Mouse (Mus musculus) retina, adult 2 months (tissue): ENCODE measurements around the gene Tlr2.
"Not testable (repeated sequence)": the region's sequence is repeated elsewhere in the genome, so short reads cannot be mapped to it uniquely, and the experiment has no call there.

ENCODE experiments used
- DNase-seq: peaks from one replicate; pipeline ENCODE4 v3.0.0-alpha.2; 2012; ENCODE audit warnings: low read depth, low spot score

Gene Tlr2

GRCm38 (mm10) chr3:83841095-83841850 lies at the start of gene Tlr2:
Gene Tlr2, minus strand, starts transcription at chr3:83841767.
- no peak for DNase-seq

- no peak for DNase-seq
These were observed 43.6 kb upstream of the Tlr2 start for GRCm38 (mm10) chr3:83885163-83885562.

GRCm38 (mm10) chr3:83879261-83880050 lies 37.9 kb upstream of the Tlr2 start:
- not testable (repeated sequence) for DNase-seq

DNA sequence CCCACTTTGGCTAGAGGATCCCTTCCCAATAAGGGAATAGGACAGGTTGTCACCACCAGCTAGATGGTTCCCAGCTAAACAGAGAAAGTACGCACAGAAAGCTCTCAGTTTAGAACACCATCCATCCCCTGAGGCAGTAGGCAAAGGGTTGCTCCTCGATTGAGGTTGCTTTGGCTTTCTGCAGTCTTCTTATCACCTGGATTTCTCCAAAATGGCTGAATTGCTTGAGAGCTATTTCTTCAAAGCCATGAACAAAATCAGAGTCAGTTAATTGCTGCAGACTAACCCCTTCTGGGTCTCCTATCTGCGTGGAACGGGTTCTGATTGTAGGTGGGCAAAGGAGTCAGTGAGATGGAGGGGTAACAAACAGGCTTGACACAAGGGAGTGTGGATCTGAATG lies 37.2 kb upstream of the Tlr2 start:
- DNase-seq, result no peak

- no peak for DNase-seq
These were observed 34.7 kb upstream of the Tlr2 start for GRCm38 (mm10) chr3:83876299-83876698.

DNA sequence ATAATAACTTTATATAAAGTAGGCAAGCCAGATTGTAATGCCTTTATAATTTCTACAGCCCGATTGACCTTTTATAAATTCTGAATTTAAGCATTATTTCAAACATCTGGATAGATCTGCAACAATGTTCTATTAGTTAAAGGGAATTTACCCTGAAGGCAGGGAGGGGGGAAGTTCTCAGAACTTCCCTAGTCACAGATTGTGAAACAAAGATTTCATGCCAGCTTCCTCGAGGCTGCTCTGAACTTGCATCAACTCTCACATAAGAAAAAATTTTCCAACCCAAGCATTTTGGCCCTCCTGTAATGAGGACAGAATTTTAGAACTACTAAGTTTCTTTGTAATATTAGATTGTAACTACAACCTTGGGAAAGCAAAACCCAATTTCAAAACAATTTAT lies 33.5 kb upstream of the Tlr2 start:
- DNase-seq, result not testable (repeated sequence)

GRCm38 (mm10) chr3:83872853-83873252 lies 31.3 kb upstream of the Tlr2 start:
- not testable (repeated sequence) for DNase-seq

DNA sequence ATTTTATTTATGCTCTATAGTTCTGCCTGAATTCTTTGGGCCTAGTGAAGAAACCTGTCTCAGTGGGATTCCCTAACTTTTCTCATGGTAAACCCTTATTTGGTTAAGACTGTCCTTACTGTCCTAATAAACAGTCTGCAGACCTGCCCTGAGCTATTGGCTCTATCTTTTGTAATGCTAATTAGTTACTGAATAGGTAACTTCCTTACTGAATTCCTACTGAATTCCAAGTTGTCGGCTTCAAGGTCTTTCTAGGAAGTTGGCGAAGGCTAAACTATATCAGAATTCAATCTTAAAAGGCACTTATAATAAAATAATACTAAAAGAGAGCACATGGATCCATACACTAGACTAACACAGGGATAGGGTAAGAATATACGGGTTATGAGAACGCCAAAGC lies 30.4 kb upstream of the Tlr2 start:
- not testable (repeated sequence) for DNase-seq

DNA sequence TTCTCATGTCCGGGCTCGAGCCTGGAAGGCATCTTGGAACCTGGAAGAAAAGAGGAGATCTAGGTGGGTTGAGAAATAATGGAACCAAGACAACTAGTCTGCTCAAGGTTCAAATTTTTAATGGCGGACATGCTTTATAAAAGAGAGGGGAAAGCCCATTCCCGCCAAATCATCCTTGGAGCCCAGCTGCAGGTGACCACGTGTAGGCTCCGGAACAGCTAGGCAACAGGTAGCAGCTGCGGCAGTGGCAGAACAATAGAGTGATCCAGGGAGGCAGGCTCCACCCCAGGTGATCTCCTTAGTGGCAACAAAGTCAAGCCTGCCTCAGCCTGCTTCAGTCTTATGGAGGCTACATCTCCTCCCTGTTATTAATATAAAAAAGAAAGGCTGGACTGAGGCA lies 30.0 kb upstream of the Tlr2 start:
- DNase-seq, result not testable (repeated sequence)

DNA sequence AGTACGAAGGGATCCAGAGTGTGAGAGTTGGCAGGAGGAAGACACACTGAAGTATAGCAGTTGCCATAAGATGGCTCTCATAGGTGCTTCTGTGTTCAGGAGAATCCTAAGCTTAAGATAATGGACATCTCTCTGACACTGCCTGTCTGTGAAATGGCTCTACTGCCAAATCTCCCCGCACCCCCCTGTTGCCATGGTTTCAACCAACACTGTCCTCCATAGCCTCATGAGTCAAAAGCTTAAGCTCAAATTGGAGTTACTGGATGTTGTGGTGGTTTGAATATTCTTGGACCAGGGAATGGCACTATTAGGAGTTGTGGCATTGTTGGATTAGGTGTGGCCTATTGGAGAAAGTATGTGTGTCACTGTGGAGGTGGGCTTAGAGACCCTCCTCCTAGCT lies 28.2 kb upstream of the Tlr2 start:
- no peak for DNase-seq

GRCm38 (mm10) chr3:83867026-83867425 lies 25.5 kb upstream of the Tlr2 start:
- DNase-seq, result not testable (repeated sequence)

GRCm38 (mm10) chr3:83865216-83865615 lies 23.6 kb upstream of the Tlr2 start:
- no peak for DNase-seq

- no peak for DNase-seq
These were observed 22.5 kb upstream of the Tlr2 start for GRCm38 (mm10) chr3:83864064-83864548.

DNA sequence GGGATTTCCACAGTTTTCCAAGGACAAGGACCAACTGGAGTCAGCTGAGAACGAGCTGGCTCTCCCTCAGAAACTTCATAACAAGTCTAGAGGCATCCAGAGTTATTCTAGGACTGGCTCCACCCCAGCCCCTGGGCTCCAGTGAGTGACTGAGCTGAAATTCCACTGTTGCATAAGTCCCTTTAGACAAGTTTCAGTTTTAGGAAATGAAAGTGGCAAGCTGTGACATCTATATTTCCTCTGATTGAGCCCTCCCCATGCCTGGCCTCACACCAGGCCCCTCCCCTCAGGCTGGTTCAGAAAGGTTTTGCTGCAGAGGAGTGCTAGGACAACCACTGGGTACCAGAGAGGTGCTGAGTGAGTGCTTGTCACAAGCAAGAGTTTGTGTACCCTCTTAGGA lies 21.4 kb upstream of the Tlr2 start:
- DNase-seq, result no peak

- no peak for DNase-seq
These were observed 18.0 kb upstream of the Tlr2 start for GRCm38 (mm10) chr3:83859595-83859994.

DNA sequence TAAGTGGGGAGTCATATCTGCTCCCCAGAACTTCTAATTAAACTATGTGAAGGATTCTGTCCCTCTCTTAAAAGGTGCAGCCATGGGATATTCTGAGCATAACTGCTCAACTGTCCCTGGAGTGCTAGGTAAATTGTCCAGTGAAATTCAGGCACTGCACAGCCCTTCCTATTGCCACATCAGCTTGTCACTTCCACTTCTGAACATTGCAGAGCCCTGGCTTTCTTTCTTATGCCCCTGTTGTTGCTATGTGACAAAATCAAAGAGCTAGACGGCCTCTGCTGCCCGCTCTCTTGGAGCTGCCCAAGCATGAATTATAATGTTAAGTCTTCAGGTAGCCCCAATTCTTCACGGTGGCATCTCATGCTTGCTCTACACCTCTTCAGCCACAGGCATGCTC lies 17.5 kb upstream of the Tlr2 start:
- no peak for DNase-seq

DNA sequence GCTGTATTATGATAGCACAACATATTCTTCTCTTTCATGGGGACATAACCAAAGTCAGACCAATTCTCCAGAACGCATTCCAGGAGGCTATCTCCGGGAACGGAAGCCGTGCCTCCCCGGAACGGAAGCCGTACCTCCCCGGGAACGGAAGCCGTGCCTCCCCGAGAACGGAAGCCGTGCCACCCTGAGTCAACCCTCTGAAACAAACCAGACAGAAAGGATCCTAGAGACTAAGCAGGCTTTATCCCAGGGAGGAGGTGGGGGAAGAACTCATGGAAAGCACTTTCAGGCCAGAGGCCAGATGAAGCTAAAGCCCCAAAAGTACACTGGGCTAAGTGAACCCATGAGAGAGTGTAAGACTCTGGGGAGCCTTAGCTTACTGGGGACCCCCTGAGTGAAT lies 16.1 kb upstream of the Tlr2 start:
- no peak for DNase-seq

DNA sequence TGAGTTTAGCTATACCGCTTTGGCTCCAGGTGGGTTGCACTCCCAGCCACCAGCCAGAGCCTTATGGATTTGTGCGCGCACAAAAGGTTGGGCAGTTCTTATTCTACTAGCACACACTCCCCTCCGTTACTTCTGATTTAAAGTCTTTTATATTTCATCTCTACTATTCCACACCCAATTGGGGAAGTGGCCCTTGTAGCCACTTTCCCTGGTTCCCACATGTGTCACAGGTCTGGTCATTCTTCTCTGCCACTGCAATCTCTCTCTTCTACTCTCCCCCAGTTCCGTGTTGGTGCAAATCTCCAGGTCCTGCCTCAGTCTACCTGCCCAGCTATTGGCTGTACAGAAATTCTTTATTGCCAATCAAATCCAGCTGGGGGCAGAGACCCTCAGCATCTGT lies 14.1 kb upstream of the Tlr2 start:
- DNase-seq, result no peak

DNA sequence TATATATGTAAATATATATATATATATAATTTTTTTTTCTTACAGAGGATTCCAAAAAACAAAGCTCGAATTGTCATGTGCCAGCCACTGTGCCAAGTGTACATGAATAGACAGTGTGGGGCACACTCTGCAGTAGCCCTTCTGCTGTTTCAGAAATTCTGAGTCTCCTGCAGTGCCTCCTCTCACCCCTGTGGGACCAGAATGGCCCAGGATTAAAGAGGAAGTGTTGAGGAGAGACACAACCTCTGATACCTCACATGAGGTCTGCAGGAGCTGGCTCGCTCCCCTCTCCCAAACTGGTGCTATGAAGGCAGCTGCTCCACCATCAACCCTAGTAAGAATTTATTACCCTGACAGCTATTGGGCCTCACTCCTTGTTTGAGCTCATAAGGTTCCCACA lies 7.8 kb upstream of the Tlr2 start:
- no peak for DNase-seq

GRCm38 (mm10) chr3:83844766-83845520 lies 3.4 kb upstream of the Tlr2 start:
- no peak for DNase-seq

DNA sequence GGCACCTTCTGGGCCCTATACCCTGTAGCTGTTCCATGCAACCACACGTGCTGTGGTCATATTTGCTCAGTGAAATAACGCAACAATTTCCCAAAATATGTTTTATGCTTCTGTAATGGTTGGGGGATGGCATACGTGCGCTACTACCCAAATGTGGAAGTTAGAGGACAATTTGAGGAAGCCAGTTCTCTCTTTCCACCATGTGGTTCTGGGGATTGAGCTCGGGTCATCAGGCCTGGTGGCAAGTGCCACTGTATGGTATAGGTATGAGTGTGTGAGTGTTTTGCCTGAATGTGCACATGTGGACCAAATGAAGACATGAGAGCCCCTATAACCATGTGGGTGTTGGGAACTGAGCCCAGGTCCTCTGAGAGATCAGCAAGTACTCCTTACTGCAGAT lies 2.1 kb downstream of the Tlr2 start:
- no peak for DNase-seq

DNA sequence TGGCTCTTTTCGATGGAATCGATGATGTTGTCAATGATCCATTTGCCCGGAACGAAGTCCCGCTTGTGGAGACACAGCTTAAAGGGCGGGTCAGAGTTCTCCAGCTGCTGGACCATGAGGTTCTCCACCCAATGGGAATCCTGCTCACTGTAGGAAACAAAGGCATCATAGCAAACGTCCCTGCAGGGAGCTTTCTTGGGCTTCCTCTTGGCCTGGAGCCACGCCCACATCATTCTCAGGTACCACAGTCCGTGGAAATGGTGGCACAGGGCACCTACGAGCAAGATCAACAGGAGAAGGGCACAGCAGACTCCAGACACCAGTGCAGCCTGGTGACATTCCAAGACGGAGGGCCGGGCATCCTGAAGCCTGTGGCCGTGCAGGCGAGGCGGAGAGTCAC lies 4.9 kb downstream of the Tlr2 start:
- no peak for DNase-seq
